Mouse (Mus musculus): ENCODE measurements around the gene Pycr1. TPM values are rescaled to one million over a fixed set of nuclear protein-coding genes. Genes with fewer than 3 reads are reported as not detected.
"Not testable (repeated sequence)": the region's sequence is repeated elsewhere in the genome, so short reads cannot be mapped to it uniquely, and the experiment has no call there.

The Pycr1 gene
- total RNA-seq (2021), result 10 to 100 TPM; 15.1 to 18.1 TPM
- long read RNA-seq, experiment 1, transcript Pycr1-201 (8 exons, 1,861 nt), result major isoform, 26 of 61 reads
- long read RNA-seq, experiment 1, partial matches to known transcripts, result 13 of 61 reads
- long read RNA-seq, experiment 1, other reads (novel, unspliced or antisense), result 21 of 61 reads
- long read RNA-seq, experiment 2, transcript Pycr1-201 (8 exons, 1,861 nt), result major isoform, 17 of 35 reads
- long read RNA-seq, experiment 2, partial matches to known transcripts, result 10 of 35 reads
- long read RNA-seq, experiment 2, other reads (novel, unspliced or antisense), result 8 of 35 reads

GRCm38 (mm10) chr11:120643601-120643987, at the start of gene Pycr1:
Pycr1 (minus strand) TSS chr11:120643769.
- DNase-seq, result peak; percentile 93

- DNase-seq, result no peak
Observed at GRCm38 (mm10) chr11:120692471-120693011, 49.0 kb upstream of the Pycr1 start.

GRCm38 (mm10) chr11:120689365-120689764, 45.8 kb upstream of the Pycr1 start:
- DNase-seq, result no peak

DNA sequence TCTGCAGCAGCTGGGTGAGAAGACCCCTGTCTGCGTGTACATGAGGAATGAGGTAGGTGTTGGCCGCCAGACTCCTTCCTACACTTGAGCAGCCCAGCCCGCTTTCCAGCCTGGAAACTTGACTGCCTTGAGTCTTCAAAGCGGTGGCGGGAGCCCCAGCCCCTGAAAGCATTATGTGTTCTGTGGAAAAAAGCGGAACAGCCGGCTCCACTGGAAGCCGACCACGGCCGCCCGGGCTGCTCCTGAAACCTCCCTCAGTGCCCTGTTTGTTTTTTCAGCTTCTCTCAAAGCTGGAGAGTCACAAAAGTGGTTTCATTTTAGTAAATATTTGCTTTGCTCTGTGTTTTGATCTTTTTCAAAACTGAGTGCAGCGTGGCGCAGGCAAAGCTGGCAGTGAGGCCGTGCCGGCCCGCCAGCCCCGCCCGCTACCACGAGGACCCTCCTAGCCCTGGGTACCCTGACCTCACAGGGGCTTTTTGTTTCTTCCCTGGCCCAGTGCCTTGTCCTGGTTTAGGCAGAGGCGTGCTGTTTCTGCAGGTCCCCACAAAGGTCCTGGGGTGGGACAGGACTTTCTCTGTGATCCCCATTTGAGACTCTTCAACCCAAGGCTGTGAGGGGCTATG, 43.2 kb upstream of the Pycr1 start:
- DNase-seq, result no peak

DNA sequence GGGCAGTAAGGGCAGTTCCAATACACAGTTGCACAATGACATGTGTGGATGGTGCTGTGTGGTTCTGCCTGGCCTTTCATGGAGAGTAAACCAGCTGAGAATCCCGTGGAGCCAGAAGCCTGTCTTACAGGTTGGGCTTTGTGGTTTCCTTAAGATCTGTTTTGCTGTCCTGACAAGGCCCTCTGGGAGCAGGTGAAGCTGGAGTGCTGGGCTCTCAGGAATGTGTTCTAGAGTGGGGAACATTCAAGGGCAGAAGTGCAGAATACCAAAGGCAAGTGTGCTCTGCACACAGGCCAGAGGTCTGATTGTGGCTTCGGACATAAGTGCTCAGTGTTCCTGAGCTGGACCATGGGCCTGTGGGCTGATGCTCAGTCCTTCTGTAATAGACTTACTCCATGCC, 41.1 kb upstream of the Pycr1 start:
- no peak for DNase-seq

- no peak for DNase-seq
Observed at GRCm38 (mm10) chr11:120684086-120684485, 40.5 kb upstream of the Pycr1 start.

GRCm38 (mm10) chr11:120683536-120683935, 40.0 kb upstream of the Pycr1 start:
- no peak for DNase-seq

DNA sequence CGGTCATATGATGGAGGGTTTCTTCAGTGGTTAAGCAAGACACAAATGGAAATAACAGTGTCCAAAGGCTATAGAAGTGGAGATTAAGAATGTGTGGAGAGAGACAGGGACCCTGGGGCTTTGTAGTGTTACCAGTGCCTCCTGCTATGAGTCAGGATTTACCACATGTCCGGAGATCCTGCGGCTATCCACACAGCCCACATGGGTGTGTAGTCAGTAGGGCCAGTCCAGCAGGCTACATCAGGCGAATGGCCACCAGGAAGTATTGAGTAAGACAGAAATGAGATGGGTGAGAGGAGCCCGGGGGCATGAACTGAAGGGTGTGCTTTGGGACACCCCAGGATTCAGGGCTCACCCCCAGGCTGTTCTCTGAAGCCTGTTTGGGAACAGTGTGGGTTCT, 39.1 kb upstream of the Pycr1 start:
- no peak for DNase-seq

DNA sequence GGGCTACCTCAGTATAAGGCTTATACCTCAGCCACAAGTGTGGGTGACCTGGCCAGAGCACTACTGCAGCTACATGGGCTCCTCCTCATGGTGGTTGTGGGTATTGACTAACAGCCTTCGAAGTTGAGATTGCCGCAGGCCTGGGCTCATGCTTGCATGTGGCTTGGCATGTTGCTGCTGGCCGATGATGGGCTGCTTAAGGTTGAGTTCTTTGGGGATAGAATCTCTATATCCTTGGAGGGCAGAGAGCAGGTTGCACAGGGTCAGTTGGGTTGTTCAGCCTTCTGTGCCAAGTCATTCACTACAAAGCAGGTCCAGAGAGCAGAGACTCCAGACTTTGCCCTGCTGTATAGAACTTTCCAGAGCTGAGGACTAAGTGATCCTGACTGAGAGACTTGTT, 36.3 kb upstream of the Pycr1 start:
- DNase-seq, result no peak

DNA sequence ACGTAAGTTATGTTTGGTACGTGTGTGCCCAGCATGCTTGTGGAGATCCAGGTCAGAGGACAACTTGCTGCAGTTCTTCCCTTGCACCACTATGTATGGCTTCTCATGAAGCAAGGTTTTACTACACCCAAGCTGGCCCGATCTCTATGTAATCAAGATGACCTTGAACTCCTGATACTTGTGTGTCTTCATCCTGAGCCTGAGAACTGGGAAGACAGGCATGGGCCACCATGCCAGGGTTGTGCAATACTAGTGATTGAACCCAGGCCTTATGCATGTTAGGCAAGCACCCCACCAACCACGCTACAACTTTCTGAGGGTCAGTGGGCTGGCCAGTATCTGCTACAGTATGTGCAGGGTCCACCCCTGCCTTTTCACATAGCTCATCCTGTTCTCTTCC, 33.4 kb upstream of the Pycr1 start:
- no peak for DNase-seq

GRCm38 (mm10) chr11:120675875-120676274, 32.3 kb upstream of the Pycr1 start:
- not testable (repeated sequence) for DNase-seq

- DNase-seq, result no peak
Observed at GRCm38 (mm10) chr11:120673594-120674122, 30.1 kb upstream of the Pycr1 start.

DNA sequence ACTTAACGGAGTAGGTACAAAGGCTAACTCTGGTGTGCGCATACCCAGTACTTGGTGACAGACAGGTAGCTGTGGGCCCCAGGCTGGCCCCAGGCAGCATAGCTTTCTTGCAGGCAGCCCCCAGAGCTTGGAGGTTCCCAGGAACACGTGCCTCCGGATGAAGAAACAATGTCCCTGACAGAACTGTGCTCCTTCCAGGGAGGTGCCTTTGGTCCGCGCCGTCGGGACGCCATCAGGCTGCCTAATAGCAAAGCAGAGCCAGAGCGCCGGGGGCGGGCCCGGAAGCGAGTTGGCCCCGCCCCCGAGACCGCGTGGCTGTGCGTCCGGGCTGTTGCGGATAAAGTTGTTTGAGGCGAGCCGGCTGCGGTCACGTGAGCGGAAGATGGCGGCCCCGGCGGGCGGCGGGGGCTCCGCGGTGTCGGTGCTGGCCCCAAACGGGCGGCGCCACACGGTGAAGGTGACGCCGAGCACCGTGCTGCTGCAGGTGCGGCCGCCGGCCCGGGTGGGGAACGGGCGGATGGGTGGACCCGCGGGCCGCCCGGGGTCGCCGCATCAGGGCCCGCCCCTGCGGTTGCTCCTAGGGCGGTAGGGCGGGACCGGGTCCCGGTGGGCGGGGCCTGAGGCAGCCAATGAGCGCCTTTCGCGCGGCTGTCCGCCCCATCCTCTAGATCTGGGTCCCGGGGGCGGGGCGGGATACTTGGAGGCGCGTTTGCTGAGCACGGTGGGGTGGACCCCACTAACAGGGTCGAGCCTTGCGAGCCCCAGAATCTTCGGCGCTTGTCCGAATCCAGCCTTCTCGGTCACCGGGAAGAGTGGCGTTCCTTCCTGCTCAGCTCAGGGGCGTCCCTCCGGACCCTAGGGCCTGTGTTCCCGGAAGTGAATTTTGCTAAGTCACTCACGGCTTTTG, 29.4 kb upstream of the Pycr1 start, which contains the start of gene Aspscr1:
TSS of gene Aspscr1 (plus strand) at position 287 of the 907 bp plus-strand sequence.
- DNase-seq, result peak; percentile 98

DNA sequence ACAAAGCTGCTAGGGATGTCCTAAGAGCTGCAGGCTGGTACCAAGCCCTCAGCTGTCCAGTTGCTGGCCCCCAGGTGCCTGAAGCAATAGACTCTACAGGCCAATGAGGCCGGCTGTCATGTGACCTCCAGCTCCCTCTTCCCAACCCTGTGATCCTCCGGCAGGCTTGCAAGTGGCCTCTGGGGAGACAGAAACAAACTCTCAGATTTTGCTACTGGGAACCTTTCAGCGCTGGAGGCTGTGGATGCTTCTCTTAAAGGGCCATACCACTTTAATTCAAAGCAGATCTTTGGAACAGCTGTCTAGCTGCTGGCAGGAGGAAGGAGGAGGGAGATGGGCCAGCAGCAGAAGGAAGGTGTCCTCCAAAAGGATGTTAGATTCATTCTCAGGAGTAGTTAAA, 23.0 kb upstream of the Pycr1 start:
- DNase-seq, result no peak

DNA sequence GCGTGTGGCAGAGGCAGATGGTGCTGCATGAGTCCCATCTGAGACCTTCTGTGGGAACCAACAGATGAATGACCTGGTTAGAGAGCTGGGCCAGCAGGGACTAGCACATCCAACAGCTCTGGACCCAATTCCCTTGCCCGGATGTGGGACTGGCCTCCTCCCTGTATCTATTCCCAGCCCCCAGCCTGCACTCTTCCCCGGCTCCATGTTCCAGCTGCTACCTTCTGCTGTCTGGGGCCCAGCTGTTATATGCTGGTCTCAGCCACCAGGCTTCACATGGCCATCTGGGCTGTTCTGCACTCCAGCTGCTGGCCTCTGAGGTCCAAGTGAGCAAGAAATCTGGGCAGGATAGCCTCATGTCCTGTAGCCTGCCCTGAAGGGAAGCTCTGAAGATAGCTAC, 21.8 kb upstream of the Pycr1 start:
- DNase-seq, result no peak

DNA sequence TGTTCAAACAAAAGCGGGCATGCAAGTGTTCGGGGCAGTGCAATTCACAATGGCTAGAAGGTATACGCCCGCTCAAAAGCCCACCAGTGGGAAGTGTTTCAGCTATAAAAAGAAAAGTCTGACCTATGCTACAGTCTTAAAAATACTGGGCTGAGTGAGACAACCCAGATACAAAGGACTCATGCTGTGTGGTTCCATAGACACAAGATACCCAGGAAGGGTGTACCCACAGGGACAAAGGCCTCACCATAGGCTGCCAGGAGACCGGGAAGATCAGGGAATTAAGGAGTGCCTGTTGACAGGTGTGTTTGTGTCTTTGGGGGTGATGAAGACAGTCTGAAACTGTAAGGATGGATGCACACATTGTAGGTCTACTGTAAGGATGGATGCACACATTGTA, 20.1 kb upstream of the Pycr1 start:
- DNase-seq, result no peak

- DNase-seq, result no peak
Observed at GRCm38 (mm10) chr11:120662759-120663158, 19.2 kb upstream of the Pycr1 start.

- DNase-seq, result no peak
Observed at GRCm38 (mm10) chr11:120661076-120661460, 17.5 kb upstream of the Pycr1 start, which contains the start of gene Notum. Notum (minus strand) TSS chr11:120661175.

DNA sequence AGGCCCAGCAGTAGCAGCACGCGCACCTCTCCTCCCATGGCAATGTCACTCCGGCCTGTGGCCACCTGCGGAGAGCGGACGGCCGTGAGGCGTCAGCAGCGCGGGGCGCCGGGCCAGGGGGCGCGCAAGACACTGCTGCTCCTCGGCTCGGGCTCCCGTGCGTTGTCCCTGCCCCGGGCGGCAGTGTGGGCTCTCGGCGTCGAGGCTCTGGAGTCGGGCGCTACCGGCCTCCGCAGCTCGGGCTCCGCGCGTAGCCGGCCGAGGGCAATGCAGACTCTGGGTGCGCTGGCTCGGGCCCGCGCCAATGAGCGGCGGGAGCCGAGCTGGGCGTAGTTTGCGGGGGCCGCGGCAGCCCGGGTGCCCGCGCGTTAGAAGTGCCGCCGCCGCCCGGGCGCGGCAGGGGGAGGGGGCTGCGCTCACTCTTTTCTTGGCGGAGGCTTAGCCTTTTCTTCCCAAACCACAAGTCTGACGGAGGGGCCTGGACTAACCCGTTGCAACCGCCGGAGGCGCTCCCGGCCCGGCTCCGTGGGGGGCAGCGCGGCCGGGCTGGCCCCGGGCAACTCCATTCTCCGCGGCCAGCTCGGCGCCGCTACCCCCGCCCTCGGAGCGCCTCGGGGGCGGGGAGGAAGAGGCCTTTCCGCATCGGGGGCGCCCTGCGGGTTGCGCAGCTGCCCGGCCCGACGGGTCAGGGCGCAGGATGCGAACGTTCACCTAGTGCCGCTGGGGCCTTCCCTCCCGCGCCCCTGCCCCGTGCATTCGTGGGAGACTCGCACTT, 16.9 kb upstream of the Pycr1 start:
- DNase-seq, result peak; percentile 57

DNA sequence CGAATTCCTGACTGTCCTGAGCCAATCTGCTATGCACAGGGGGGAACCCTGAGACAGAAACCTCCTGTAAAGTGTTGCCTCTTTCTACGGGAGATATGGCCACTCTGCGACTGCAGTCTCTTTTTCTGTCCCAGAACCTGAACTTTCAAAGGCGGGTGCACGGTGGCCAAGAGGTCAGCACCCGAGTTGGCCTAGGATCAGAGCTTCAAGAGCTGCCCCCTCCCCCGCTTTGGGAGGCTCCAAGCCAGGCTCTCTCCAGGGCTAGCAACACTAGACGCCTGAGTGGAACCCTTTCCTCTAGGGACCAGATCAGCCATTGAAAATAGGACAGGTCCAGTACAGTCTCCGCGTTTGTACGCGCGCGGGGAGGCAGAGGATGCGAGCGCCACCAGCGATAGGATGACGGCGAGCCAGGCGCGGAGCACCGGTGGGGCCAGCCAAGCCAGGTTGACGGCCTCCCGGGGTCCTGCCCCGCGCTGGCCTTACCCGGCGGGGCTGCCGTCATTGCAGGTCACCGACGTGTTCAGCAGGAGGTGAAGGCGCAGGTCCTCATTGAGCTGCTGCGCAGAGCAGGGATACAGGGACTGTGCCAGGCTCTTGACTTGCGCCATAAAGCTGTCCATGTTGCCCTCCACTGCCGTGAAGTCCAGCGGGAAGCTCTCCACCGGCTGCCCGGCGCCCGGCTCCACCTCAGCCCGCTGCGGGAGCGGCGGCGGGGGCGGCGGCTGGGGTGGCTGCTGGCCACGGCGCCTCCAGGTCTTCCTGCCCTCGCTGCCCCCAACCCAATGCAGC, 16.1 kb upstream of the Pycr1 start:
- DNase-seq, result no peak

Data from gastrocnemius, postnatal 10 days (tissue).